Mouse (Mus musculus) ovary, postnatal 10 days (tissue): ENCODE measurements around the gene Tubgcp6.

Source experiments
- DNase-seq: peaks from one replicate; pipeline ENCODE4 v3.0.0; 2022; ENCODE audit warnings: low spot score

Gene Tubgcp6

DNA sequence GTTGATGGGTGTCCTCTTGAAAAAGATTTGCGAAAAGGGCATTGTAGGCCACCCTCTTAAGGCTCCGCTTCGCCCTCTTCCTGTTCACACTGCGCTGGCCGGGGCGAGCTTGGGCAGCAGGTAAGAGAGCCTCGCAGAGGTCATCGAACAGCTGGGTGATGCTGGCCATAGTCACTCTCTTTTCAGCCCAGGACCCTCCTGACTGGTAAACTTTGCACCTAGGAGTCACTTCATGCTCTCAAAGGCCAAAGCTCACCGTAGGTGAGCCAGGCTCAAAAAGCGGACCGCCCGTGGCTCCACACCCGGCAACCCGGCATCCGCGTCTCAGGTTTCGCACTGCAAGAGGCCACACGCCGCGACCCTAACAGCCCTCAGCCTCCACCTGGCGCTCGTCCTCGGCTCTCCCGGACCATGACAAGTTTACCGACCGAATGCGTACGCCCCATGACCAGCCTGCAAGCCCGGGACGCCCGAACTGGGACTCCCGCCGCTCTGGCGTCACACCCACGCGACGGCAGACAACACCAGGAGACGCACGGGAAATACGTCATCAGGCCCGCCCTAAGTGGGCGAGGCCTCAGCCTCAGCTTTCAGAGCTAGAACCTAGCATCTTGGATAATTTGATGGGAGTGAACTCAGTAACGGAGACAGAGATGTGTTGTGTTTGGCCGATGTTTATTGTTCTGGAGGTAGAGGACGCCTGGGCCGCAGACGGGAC, at the start of gene Tubgcp6:
TSS of gene Tubgcp6 (minus strand) at position 464 of the 718 bp plus-strand sequence.
- peak; percentile 88 for DNase-seq

DNA sequence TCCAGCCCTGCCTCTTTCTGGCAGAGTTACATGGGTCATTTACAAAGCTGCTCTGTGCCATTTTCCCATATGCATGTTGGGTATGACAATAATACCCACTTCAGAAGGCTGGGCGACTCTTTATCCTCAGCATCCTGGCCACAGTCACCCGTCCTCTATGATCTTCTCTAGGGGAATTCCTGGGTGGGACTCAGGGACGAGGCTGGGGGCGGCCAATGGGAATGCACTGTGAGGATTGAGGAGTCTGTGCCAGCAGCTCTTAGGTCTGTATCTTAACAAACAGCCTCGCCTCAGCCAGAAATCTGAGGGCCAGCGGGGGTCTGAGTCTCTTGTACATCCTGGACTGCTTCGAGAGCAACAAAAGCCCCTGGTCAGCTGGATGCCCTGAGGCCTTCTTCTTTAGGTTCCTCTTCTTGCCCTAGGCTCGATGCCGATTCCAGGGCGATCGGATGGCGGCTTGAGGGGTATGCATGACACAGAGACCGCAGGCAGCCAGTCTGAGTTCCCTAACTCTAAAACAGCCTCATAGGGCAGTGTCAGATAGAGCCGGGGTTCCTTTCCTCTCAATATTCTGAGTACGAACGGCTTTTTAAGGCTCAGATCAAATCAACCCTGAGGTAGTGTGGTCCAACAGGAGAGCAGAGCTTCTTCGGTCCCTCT, 49.5 kb upstream of the Tubgcp6 start:
- no peak for DNase-seq

DNA sequence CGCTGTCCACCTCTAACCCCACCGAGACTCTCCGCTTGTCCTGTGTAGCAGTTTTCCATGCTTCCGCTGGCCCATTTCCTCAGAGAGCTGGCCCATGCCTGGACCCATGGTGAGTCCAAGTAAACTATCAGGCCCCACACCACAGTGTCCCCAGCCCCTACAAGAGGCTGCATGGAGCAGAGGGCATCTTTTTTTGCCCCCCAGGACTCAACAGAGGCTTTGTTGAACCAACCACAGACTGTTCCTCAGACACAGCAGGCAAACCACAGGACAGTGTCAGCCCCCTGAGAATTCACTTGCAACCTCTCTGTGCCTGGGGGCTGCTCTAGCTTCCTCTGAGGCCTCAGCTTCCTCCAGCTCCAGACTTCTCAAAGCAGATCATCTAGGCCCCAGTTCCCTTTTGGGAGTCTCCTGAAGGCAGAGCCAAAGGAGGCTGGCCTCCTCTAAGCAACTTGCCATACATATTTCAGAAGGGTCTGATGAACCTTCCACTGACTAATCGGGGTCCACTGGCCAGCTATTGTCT, 48.7 kb upstream of the Tubgcp6 start:
- no peak for DNase-seq

DNA sequence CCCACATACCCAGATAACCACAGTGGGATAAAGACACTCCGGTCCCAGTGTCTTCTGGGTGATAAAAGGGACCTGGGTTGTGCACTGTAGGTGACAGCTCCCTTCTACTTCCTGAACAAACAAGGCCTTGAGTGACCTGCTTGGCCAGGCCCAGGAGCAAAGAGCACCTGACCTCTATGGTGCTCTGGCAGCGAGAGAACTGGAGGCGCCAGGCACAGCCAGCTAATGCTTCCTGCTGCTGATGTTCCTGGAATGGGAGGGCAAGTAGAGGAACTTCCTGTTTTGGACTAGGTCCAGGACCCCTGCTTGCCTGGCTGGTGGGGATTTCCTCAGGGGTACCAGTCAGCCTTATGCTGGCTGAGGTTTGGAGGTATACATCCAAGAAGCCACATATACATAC, 47.2 kb upstream of the Tubgcp6 start:
- no peak for DNase-seq

DNA sequence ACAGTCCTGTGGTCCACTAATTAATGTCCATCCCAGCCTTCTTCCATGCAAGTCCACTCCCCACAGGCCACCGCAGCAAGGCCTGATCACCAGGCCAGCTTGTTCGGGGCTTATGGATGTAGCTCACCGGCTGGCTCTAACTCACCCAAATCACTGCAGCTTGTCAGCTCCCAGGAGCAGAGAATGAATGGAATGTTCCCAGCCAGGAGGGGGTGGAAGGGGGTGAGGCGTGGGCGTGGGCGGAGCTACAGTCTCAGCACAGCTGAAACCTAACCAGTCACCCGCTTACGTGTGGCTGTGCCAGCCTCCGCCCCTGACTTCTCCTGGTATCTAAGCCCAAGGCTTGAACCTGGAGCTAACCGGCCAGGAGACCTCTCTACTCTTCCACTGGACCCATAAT, 46.5 kb upstream of the Tubgcp6 start:
- no peak for DNase-seq

DNA sequence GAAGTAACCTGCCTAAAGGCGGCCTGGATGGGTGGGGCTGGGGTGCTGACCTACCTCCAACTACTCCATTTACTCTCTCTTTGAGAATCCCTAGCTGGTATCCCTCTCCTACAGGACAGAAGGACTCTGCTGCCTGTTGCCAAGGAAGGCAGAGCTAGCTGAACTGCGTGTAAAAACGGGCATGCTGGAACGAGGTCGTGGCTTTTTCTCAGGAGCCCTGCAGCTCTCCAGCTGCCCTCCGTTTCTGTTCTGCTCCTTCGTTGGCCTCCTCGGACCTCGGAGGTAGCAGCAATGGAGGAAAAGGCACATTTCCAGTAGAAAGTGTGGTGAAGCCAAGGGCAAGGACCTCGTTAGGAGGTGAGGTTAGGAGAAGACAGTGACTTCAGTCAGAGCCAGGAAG, 46.0 kb upstream of the Tubgcp6 start:
- no peak for DNase-seq

DNA sequence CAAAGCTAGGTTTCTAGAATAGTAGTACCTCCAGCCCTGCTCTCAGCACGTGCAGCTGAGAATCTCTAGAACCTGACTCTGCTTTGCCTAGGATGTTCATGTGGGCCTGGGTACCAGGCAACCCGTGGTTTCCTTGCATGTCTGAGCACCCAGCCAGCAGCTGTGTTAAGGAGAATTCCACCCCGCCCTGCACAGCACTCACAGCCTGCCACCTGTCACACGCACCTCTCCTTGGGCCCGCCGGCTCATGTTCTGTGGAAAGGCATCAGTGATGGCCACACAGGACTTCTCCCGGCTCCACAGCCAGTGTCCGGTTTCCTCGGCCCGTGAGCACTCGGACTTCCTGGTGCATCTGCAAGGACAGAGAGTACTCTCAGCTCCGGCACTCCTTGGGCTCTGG, 42.6 kb upstream of the Tubgcp6 start:
- no peak for DNase-seq

DNA sequence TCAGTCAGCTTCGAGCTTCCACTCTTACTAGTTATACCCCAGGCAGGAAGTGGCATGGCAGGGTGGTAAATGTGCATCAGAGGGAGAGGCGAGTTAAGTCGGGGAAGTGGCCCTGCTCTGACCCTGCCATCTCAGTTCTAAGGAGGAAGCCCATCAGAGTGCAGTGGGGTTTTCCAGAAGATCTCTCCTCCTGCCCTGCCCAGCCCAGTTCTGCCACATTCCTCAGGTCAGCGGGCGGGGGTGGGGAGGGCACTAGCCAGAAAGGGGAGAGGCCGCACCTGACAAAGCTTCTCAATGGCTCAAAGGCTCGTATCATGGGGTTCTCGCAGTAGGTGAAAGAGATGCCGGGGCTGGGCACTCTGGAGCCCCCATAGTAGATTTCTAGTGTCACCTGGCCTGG, 38.5 kb upstream of the Tubgcp6 start:
- no peak for DNase-seq

DNA sequence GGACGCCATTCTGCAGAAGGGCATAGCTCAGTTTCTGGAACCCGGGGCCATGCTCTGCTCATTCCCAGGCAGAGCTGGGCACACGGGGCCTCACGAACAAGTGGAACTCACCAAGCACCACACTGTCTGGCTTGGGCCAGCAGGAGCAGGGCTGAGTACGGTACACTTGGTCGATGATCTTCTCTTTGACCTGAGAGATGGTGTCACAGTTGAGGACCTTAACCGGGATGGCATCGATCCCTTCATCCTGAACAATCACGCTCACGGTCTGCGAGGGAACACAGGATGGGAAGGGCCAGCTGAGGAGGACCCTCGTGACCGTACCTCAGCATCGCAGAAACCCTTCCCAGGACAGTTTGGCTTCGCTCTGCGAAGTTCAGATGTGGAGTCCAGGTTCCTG, 35.6 kb upstream of the Tubgcp6 start:
- no peak for DNase-seq

DNA sequence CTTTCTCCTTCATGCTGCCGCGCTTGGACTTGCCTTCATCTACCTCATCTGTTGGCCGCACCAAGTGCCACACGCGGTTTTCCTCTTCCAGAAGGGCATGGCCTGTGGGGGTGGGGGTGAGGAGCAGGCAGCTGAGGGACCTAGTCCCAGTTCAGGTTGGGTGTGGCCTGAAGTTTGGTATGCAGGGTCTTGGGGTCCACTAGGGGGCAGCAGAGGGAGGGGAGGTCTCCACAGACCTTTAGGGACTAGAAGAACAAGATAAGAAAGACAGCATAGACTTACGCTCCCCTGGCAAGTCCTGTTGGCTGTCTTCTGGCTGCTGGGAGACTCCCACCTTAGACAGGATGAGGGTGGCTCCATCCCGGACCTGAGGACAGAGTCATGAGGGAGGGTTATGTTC, 35.0 kb upstream of the Tubgcp6 start:
- DNase-seq, result no peak

DNA sequence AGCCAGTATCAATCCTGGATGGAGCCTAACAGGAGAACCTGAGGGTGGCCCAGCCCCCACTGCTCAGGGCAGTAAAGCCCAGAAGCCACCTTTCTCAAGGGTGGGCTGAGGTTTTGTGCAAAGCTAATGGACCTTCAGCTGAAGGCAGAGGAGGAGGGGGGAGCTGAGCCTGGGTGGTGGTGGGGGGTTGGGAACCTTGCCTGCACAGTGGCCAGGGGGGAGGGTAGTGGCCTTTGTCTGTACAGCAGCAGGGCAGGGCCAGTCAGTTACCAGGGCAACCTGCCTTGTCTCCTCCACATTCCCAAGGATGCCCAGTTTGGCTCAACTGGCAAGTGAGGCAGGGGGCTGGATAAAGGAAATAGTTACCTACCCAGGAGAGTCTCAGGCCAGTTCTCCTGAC, 29.4 kb upstream of the Tubgcp6 start:
- no peak for DNase-seq

DNA sequence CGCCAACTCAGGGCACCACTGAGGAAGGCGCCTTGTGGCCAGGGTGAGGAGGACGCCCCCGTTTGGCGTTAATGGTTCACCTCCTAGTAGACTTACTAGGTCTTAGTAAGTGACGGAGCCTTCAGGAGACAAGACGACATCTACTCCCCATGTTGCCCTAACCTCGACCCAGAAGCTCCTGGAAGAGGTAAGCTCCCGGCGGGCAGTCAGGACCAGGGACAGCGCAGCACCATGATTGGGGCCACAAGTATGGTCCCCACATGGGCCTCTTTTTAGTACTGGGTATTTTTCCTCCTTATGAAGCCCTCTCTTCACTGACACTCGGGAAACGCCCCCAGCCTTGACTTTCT, 27.1 kb upstream of the Tubgcp6 start:
- no peak for DNase-seq

DNA sequence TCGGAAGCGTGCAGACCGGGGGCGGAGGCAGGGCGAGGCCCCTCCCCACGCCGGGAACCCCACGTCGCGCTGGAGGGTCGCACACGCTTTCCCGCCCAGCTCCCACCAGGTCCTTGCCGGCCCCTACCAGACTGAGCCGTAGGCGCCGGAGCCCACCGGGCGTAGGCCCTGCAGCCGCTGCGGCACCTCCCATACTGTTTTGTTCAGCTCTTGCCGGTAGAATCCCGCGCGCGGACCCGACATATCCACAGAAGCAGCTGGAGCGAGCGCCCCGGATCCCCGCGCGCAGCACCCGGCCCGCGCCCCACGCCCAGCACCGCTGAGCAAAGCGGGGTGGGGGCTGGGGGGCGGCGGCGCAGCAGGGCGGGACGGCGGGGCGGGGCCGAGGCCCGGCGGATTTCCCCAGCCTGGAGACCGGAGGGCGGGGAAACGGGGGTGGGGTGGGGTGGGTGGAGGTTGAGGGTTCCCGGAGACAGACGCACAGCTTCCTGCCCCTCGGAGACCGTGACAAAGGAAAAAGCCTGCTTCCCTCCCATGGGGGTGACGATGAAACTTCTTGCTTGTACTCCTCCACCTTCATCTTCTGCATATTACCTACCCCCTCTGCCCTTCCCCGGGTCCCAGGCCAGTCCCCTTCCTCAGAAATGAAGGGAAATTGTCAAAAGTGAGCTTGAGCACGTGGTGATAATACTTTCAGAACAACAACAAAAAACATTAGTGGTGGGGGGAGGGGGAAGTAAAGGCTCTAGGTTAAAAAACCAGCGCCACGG, 26.5 kb upstream of the Tubgcp6 start, which contains the start of gene Mapk11:
TSS of gene Mapk11 (minus strand) at position 358 of the 770 bp plus-strand sequence.
- no peak for DNase-seq

DNA sequence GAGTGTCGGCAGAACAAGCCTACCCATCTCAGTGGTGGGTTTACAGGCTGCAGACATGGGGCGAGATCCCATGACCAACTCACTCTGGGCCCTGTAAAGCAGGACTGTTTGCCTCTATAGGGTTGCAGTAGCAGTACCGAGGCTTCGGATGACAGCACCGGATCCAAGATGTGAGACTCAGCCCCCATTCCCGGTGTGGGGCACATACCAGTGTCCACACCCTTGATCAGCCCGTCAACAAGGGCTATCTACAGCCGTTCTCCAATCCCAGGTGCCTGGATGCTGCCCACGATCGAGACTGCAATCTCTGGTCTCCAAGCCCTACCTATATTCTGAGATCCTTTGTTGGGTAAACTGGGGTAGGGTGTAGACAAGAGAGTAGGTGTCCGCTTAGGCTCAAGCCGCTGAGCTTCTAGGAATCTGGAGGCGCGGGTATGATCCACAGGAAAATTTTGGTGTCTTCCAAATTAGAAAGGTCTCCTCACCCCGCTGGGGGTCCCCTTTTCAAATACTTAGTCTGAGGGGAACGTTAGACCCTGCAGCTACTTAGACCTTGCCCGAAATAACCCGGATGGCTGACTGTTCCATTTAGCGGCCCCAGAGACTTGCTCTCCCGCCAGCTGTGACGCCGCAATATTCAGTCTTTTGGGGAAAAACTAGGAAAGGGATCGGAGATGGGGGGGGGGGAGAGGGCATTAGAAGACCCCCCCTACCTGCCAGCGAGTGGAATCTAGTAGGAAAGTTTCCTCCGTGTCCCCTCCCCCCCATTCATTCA, 25.8 kb upstream of the Tubgcp6 start:
- DNase-seq, result no peak

DNA sequence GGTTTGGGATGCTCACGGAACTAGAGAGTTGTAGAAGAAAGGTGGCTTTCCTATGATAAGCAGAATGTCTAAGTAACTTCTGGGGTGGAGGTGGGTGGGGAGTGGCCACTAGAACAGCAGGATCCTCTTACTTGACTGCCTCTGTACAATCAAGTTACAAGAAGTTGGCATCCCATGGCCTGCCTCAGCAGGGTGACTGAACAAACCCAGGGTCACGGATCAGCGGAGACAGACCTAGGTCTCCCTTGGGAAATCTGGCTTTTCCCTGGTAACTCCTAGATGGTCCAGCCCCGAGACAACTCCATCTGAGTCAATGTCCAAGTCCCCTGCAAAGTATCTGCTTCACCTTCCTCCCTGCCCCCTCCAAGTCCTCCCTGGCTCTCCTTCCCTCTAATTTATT, 25.0 kb upstream of the Tubgcp6 start:
- DNase-seq, result no peak

DNA sequence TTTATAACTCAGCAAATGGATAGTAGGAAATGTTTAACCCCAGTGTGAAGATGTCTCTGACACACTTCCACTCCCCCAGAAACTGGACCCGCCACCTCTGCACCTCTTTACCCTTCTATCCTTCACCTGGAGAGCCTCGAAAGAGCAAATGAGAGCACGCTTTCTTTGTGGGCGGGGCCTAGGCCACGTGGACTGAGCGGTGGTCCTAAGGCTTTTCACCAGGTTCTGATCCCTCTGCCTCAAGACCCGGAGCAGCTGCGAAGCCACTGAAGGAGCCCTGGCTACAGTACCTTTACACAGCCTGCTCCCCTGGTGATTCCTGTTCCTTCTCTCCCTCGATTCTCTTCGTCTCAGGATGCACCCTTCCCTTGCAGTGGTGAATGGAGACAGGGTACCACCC, 24.5 kb upstream of the Tubgcp6 start:
- DNase-seq, result no peak

DNA sequence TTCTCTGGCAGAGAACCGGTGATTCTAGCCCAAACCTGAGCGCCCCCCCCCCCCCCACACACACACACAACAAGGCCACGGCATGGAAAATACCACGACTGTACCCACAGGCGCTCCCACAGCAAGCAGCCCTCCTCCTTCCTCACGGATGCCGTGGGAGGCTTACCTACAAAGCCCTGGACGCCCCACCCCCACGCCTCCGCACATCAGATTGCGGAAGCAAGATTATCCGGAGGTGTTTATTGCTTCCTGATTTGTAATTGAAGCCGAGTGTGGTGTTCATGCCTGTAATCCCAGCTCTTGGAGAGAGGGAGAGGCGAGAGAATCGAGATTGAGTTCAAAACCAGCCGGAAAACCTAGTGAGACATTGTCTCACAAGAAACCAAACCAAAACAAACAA, 24.1 kb upstream of the Tubgcp6 start:
- DNase-seq, result no peak

DNA sequence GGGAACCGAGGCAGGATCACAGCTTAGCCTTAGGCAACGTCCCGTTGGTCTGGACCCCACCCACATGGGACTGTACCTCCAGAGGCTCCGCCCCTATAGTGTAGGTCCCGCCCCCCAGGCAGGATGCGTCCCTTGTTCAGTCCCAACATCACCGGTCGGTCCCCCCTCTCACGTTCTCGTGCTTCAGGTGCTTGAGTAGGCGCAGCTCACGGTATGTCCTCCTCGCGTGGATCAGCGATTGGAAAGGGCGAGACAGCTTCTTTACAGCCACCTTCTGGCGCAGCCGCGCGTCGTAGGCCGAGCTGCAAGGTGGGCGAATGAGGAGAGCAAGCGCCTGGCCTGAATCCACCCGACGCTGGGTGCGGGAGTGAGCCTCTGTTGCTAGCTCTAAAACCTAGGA, 23.6 kb upstream of the Tubgcp6 start:
- no peak for DNase-seq

DNA sequence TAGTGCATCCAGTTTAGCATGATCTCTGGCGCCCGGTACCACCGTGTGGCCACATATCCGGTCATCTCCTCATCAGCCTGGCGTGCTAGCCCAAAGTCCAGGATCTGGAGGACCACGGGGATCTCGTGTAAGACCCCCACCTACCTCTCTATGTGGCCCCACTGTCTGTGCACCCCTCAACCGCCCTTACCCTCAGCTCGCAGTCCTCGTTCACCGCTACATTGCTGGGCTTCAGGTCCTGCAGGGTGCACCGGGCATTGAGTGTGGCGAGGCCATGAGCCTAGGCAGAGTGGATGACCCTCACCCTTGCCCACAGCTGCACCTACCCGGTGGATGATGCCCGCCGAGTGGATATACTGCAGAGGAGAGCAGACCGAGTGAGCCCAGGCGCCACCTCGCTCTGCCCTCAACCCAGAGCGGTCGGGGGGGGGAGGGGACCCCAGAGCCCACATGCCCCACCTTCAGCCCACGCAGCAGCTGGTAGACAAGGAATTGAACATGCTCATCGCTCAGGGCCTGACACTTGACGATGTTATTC, 23.0 kb upstream of the Tubgcp6 start:
- no peak for DNase-seq

DNA sequence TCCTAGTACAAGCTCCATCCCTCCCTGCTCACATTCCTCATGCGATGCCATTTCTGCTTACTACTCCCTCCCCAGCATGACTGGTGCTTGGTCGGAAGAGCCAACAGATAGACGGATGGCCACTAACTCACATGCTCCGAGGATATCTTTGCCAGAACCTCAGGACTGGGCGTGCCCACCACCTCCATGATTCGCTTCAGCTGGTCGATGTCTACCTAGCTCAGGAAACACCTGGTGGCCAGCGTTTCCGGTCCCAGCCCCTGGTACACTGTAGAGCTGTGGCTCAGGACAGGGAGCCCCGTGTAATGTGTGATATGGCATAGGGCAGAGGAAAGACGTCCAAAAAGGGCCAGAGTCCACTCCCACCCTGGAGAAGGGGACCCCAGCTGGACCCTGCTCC, 22.1 kb upstream of the Tubgcp6 start:
- no peak for DNase-seq

DNA sequence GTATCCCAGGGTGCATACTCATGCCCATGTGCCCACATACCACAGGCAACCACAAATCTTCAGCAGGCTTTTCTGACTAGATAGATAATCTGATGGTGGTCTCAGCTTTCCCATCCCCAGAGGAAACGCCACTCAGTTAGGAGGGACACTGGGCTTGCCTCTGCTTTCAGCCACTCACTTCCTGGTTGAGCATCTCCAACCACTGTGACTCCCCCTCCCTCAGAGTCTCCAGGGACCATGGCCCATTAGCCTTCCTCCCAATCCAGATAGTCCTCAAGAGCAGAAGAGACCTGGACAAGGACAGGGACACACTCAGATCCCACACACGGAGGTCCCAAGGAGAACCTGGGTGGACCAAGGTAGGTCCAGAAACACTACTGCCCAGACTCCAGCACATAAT, 20.2 kb upstream of the Tubgcp6 start:
- no peak for DNase-seq

DNA sequence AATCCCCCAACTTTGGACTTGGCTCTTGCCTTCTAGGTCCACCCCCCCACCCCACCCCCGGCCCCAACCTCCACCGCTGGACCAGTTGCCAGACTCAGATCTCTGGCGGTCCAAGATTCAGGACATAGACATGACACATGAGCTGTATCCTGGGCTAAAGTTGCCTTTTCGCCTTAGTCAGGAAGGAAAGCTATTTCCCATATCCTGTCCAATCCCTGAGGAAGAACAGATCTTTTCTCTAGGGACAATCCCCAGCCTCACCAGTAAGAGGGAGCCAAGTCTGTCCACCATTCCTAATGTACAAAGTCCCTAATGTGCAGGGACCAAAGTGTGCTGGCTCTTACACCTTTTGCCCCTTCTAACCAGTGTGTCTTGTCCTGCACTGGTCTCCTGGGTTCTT, 19.0 kb upstream of the Tubgcp6 start:
- no peak for DNase-seq
